Mouse (Mus musculus) forelimb bud, embryonic 11.5 days (tissue): ENCODE results near the gene 4930430F08Rik.
"Not testable (repeated sequence)": the region's sequence is repeated elsewhere in the genome, so short reads cannot be mapped to it uniquely, and the experiment has no call there.

Source experiments
- DNase-seq: peaks from one replicate; pipeline ENCODE4 v3.0.0-alpha.2; 2012; ENCODE audit warnings: low read depth, low spot score

The 4930430F08Rik gene

GRCm38 (mm10) chr10:100590323-100590722 lies at the start of gene 4930430F08Rik, which contains the start of gene 1700017N19Rik:
Gene 4930430F08Rik, minus strand, starts transcription at chr10:100590423.
Gene 1700017N19Rik, plus strand, starts transcription at chr10:100590484.
- DNase-seq, result no peak

- DNase-seq, result peak; percentile 75
Measured at GRCm38 (mm10) chr10:100629762-100630438, 39.7 kb upstream of the 4930430F08Rik start.

- DNase-seq, result no peak
Measured at GRCm38 (mm10) chr10:100622494-100622893, 32.3 kb upstream of the 4930430F08Rik start.

GRCm38 (mm10) chr10:100620040-100620439 lies 29.8 kb upstream of the 4930430F08Rik start:
- DNase-seq, result no peak

- no peak for DNase-seq
Measured at GRCm38 (mm10) chr10:100619474-100619873, 29.3 kb upstream of the 4930430F08Rik start.

GRCm38 (mm10) chr10:100617233-100617903 lies 27.1 kb upstream of the 4930430F08Rik start:
- no peak for DNase-seq

GRCm38 (mm10) chr10:100604254-100604653 lies 14.0 kb upstream of the 4930430F08Rik start:
- no peak for DNase-seq

GRCm38 (mm10) chr10:100603511-100603910 lies 13.3 kb upstream of the 4930430F08Rik start:
- DNase-seq, result no peak

GRCm38 (mm10) chr10:100598339-100598738 lies 8.1 kb upstream of the 4930430F08Rik start:
- no peak for DNase-seq

GRCm38 (mm10) chr10:100588932-100589388 lies 1.3 kb downstream of the 4930430F08Rik start:
- DNase-seq, result peak; percentile 91

- DNase-seq, result no peak
Measured at GRCm38 (mm10) chr10:100588524-100588923, 1.7 kb downstream of the 4930430F08Rik start.

GRCm38 (mm10) chr10:100584178-100584577 lies 6.0 kb downstream of the 4930430F08Rik start:
- no peak for DNase-seq

GRCm38 (mm10) chr10:100575294-100575693 lies 14.9 kb downstream of the 4930430F08Rik start:
- no peak for DNase-seq

GRCm38 (mm10) chr10:100574505-100575149 lies 15.6 kb downstream of the 4930430F08Rik start:
- DNase-seq, result no peak

- DNase-seq, result no peak
Measured at GRCm38 (mm10) chr10:100571707-100572106, 18.5 kb downstream of the 4930430F08Rik start.

GRCm38 (mm10) chr10:100564112-100564511 lies 26.1 kb downstream of the 4930430F08Rik start:
- DNase-seq, result no peak

- not testable (repeated sequence) for DNase-seq
Measured at GRCm38 (mm10) chr10:100560194-100560883, 29.9 kb downstream of the 4930430F08Rik start.

GRCm38 (mm10) chr10:100556566-100557175 lies 33.6 kb downstream of the 4930430F08Rik start:
- DNase-seq, result no peak

GRCm38 (mm10) chr10:100524499-100525390 lies 65.5 kb downstream of the 4930430F08Rik start:
- no peak for DNase-seq

- no peak for DNase-seq
Measured at GRCm38 (mm10) chr10:100522330-100522729, 67.9 kb downstream of the 4930430F08Rik start.
